Mouse (Mus musculus) heart, embryonic 16.5 days (tissue): ENCODE measurements around the gene Nup210. TPM values are rescaled to one million over a fixed set of nuclear protein-coding genes. Genes with fewer than 3 reads are reported as not detected.
A peak's percentile ranks its signal among the peaks of the same experiment; 100 is the strongest.

Source experiments
- ATAC-seq: fragments of 200-750 bp; cut with Nextera tagmentation; replicated peaks from 2 replicates; pipeline ENCODE4 v1.8.0; 2017; ENCODE audit warnings: moderate number of reproducible peaks; ENCODE audit not compliant: insufficient read depth, low FRiP score; ENCODE audit errors: extremely low read depth
- H3K27ac ChIP-seq: fragments of 300-500 bp; sonication (generic); 2 replicates; pipeline ENCODE4 v1.5.1; 2014; ENCODE audit warnings: mild to moderate bottlenecking, low read length, control low read depth, moderate library complexity
- H3K27me3 ChIP-seq: fragments of 300-500 bp; sonication (generic); 2 replicates; pipeline ENCODE4 v1.6.1; 2014; ENCODE audit warnings: low read length, mixed read lengths; ENCODE audit not compliant: control insufficient read depth, insufficient read depth
- H3K36me3 ChIP-seq: fragments of 300-500 bp; sonication (generic); 2 replicates; pipeline ENCODE4 v1.6.1; 2014; ENCODE audit not compliant: control insufficient read depth, insufficient read depth
- H3K4me1 ChIP-seq: fragments of 300-500 bp; sonication (generic); 2 replicates; pipeline ENCODE4 v1.6.1; 2014; ENCODE audit warnings: low read length, mixed read lengths; ENCODE audit not compliant: control insufficient read depth, insufficient read depth
- H3K4me2 ChIP-seq: fragments of 300-500 bp; sonication (generic); 2 replicates; pipeline ENCODE4 v1.6.1; 2014; ENCODE audit warnings: low read depth, mild to moderate bottlenecking, control low read depth, low read length
- H3K4me3 ChIP-seq: fragments of 300-500 bp; sonication (generic); 2 replicates; pipeline ENCODE4 v1.5.1; 2014; ENCODE audit warnings: mild to moderate bottlenecking, control low read depth, low read length
- H3K9ac ChIP-seq: fragments of 300-500 bp; sonication (generic); 2 replicates; pipeline ENCODE4 v1.6.1; 2014; ENCODE audit warnings: low read length, control low read depth
- H3K9me3 ChIP-seq: fragments of 300-500 bp; sonication (generic); replicated peaks from 2 replicates; pipeline ENCODE4 v1.6.1; 2016; ENCODE audit warnings: low read length; ENCODE audit not compliant: control insufficient read depth
- WGBS: fragments of 180-500 bp; shearing (Covaris S2); extraction: QIAGEN DNeasy Blood & Tissue Kit; methylation state at CpG from one replicate; pipeline ENCODE4 v1.1.7; 2014; 5-methylcytosine and 5-hydroxymethylcytosine counted together
- polyA plus RNA-seq: library from polyadenylated mRNA; unstranded; fragments of >200 nt; fragmentation: Nextera tagmentation; extraction: Ambion mirVana; gene quantifications from 2 replicates; pipeline ENCODE4 v1.2.1, GENCODE M21; 2015

Gene Nup210
- polyA plus RNA-seq, 1 experiment from 2014 or later, result 10.9 TPM

- H3K4me2 ChIP-seq, result no peak overlapping the region
- no peak for ATAC-seq
- H3K36me3 ChIP-seq, result no peaks in the 10 kb centered on the region
- H3K9me3 ChIP-seq, result no peaks in the 10 kb centered on the region
- H3K4me3 ChIP-seq, result no peak overlapping the region
- WGBS, result 85% methylated on average over 3 of the region's 3 CpGs
- H3K27me3 ChIP-seq, result no peaks in the 10 kb centered on the region
- H3K4me1 ChIP-seq, result peaks cover 6% of the 10 kb centered on the region; the same call in 1 of the 2 replicates
- H3K9ac ChIP-seq, result no peak overlapping the region
- H3K27ac ChIP-seq, result no peak overlapping the region
Measured at GRCm38 (mm10) chr6:91111954-91112252, 4.7 kb downstream of the Nup210 start.

- Histone ChIP-seq H3K4me2 (0 out of 2 replicates have a peak overlapping the region, but pooled peaks have one; percentile 5), H3K36me3 (no peaks in the 10 kb centered on the region), H3K4me1 (peaks cover 6% of the 10 kb centered on the region; the same call in 1 of the 2 replicates), H3K4me3 (no peak overlapping the region), H3K27ac (no peak overlapping the region), H3K9ac (no peak overlapping the region), H3K27me3 (no peaks in the 10 kb centered on the region), H3K9me3 (no peaks in the 10 kb centered on the region)
- 75% methylated on average over 10 of the region's 10 CpGs for WGBS
- no peak for ATAC-seq
Measured at GRCm38 (mm10) chr6:91111141-91111953, 5.3 kb downstream of the Nup210 start.

GRCm38 (mm10) chr6:91110323-91111020, 6.2 kb downstream of the Nup210 start:
- Histone ChIP-seq H3K27ac (peak overlapping the region; percentile 40; the same call in 1 of the 2 replicates), H3K9me3 (no peaks in the 10 kb centered on the region), H3K27me3 (no peaks in the 10 kb centered on the region), H3K4me3 (no peak overlapping the region; the same call in 1 of the 2 replicates), H3K4me2 (peak overlapping the region; percentile 33), H3K9ac (no peak overlapping the region), H3K36me3 (no peaks in the 10 kb centered on the region), H3K4me1 (peaks cover 3% of the 10 kb centered on the region; the same call in 1 of the 2 replicates)
- 71% methylated on average over 13 of the region's 13 CpGs for WGBS
- no peak for ATAC-seq

GRCm38 (mm10) chr6:91109489-91109888, 7.1 kb downstream of the Nup210 start:
- H3K4me1 ChIP-seq, result peaks cover 10% of the 10 kb centered on the region
- peak overlapping the region; percentile 62 for H3K27ac ChIP-seq
- H3K36me3 ChIP-seq, result no peaks in the 10 kb centered on the region
- no peaks in the 10 kb centered on the region for H3K27me3 ChIP-seq
- no peak overlapping the region for H3K4me3 ChIP-seq
- H3K9me3 ChIP-seq, result no peaks in the 10 kb centered on the region
- ATAC-seq, result no peak
- H3K4me2 ChIP-seq, result no peak overlapping the region
- H3K9ac ChIP-seq, result no peak overlapping the region

GRCm38 (mm10) chr6:91108917-91109450, 7.6 kb downstream of the Nup210 start:
- ATAC-seq, result no peak
- peaks cover 10% of the 10 kb centered on the region for H3K4me1 ChIP-seq
- no peaks in the 10 kb centered on the region for H3K36me3 ChIP-seq
- no peaks in the 10 kb centered on the region for H3K27me3 ChIP-seq
- H3K9me3 ChIP-seq, result no peaks in the 10 kb centered on the region
- 77% methylated on average over 2 of the region's 2 CpGs for WGBS
- H3K27ac ChIP-seq, result peak overlapping the region; percentile 13
- H3K4me3 ChIP-seq, result no peak overlapping the region
- H3K9ac ChIP-seq, result no peak overlapping the region
- H3K4me2 ChIP-seq, result no peak overlapping the region

- WGBS, result 72% methylated on average over 3 of the region's 3 CpGs
- no peak for ATAC-seq
- Histone ChIP-seq H3K4me2 (no peak overlapping the region), H3K4me3 (no peak overlapping the region), H3K27ac (peak overlapping the region; percentile 35; the same call in 1 of the 2 replicates), H3K36me3 (no peaks in the 10 kb centered on the region), H3K9me3 (no peaks in the 10 kb centered on the region), H3K9ac (no peak overlapping the region), H3K4me1 (peaks cover 10% of the 10 kb centered on the region), H3K27me3 (no peaks in the 10 kb centered on the region)
Measured at GRCm38 (mm10) chr6:91108301-91108916, 8.2 kb downstream of the Nup210 start.

GRCm38 (mm10) chr6:91105400-91106129, 11.1 kb downstream of the Nup210 start:
- Histone ChIP-seq H3K4me1 (peaks cover 10% of the 10 kb centered on the region), H3K9me3 (no peaks in the 10 kb centered on the region), H3K27me3 (no peaks in the 10 kb centered on the region), H3K9ac (no peak overlapping the region), H3K4me2 (no peak overlapping the region), H3K27ac (no peak overlapping the region), H3K4me3 (no peak overlapping the region), H3K36me3 (no peaks in the 10 kb centered on the region)
- no peak for ATAC-seq
- WGBS, result 86% methylated on average over 2 of the region's 2 CpGs

GRCm38 (mm10) chr6:91104765-91105399, 11.7 kb downstream of the Nup210 start:
- no peaks in the 10 kb centered on the region for H3K27me3 ChIP-seq
- no peaks in the 10 kb centered on the region for H3K36me3 ChIP-seq
- H3K4me1 ChIP-seq, result peaks cover 10% of the 10 kb centered on the region
- 65% methylated on average over 3 of the region's 3 CpGs for whole genome bisulfite sequencing
- no peak overlapping the region for H3K27ac ChIP-seq
- H3K4me2 ChIP-seq, result no peak overlapping the region
- no peaks in the 10 kb centered on the region for H3K9me3 ChIP-seq
- H3K4me3 ChIP-seq, result no peak overlapping the region
- H3K9ac ChIP-seq, result no peak overlapping the region
- 0 out of 2 replicates have a peak, but pooled peaks have one; percentile 10 for ATAC-seq
